Mouse (Mus musculus) frontal cortex, postnatal 25 days (tissue): ENCODE results near the gene Kcnj10.
A peak's percentile ranks its signal among the peaks of the same experiment; 100 is the strongest.

ENCODE experiments used
- DNase-seq, 2 experiments: peaks; one replicate each; pipeline ENCODE4 v3.0.0; 2022; ENCODE audit warnings: low spot score in 2 of 2

Gene Kcnj10

GRCm38 (mm10) chr1:172311921-172312767 is 28.9 kb upstream of the Kcnj10 start:
- peak; percentile 44 to 61 for DNase-seq

- peak; percentile 50 to 57 for DNase-seq
Observed at GRCm38 (mm10) chr1:172312768-172313561, 28.0 kb upstream of the Kcnj10 start.

- DNase-seq, result no peak
Observed at GRCm38 (mm10) chr1:172313613-172314411, 27.2 kb upstream of the Kcnj10 start.

- no peak for DNase-seq
Observed at GRCm38 (mm10) chr1:172314911-172315310, 26.1 kb upstream of the Kcnj10 start.

- DNase-seq, result no peak
Observed at GRCm38 (mm10) chr1:172317431-172317830, 23.6 kb upstream of the Kcnj10 start.

GRCm38 (mm10) chr1:172317946-172318345 is 23.1 kb upstream of the Kcnj10 start:
- no peak for DNase-seq

- DNase-seq, result no peak
Observed at GRCm38 (mm10) chr1:172318424-172319035, 22.5 kb upstream of the Kcnj10 start.

GRCm38 (mm10) chr1:172319346-172319745 is 21.7 kb upstream of the Kcnj10 start:
- DNase-seq, result no peak

- DNase-seq, result no peak
Observed at GRCm38 (mm10) chr1:172319921-172320411, 21.0 kb upstream of the Kcnj10 start.

GRCm38 (mm10) chr1:172322725-172323124 is 18.3 kb upstream of the Kcnj10 start:
- DNase-seq, result no peak

GRCm38 (mm10) chr1:172323298-172323697 is 17.7 kb upstream of the Kcnj10 start:
- DNase-seq, result no peak

- DNase-seq, result peak in 1 of 2 experiments; percentile 34
Observed at GRCm38 (mm10) chr1:172323801-172324359, 17.1 kb upstream of the Kcnj10 start.

- DNase-seq, result peak; percentile 63 to 74
Observed at GRCm38 (mm10) chr1:172324725-172325124, 16.3 kb upstream of the Kcnj10 start.

- DNase-seq, result peak in 1 of 2 experiments; percentile 57
Observed at GRCm38 (mm10) chr1:172325680-172326535, 15.1 kb upstream of the Kcnj10 start.

- DNase-seq, result no peak
Observed at GRCm38 (mm10) chr1:172326684-172327083, 14.3 kb upstream of the Kcnj10 start.

GRCm38 (mm10) chr1:172327206-172328001 is 13.6 kb upstream of the Kcnj10 start:
- no peak for DNase-seq

- no peak for DNase-seq
Observed at GRCm38 (mm10) chr1:172328041-172328440, 13.0 kb upstream of the Kcnj10 start.

GRCm38 (mm10) chr1:172328461-172328860 is 12.5 kb upstream of the Kcnj10 start:
- DNase-seq, result no peak

GRCm38 (mm10) chr1:172329131-172329530 is 11.9 kb upstream of the Kcnj10 start, which contains the start of gene Kcnj9:
TSS of gene Kcnj9 (minus strand) at chr1:172329318.
- DNase-seq, result peak in 1 of 2 experiments; percentile 64
